Mouse (Mus musculus) G1E (cell line): Measurements from ENCODE around the gene Cckbr.

Experiments
- CTCF ChIP-seq: IDR thresholded peaks from 2 replicates; pipeline ENCODE4 v1.5.1; 2012; ENCODE audit warnings: low read depth, low read length, inconsistent platforms, mixed read lengths
- GATA2 ChIP-seq: IDR thresholded peaks from 2 replicates; pipeline ENCODE4 v1.6.1; 2012; ENCODE audit warnings: low read depth, low read length, inconsistent platforms, borderline replicate concordance

- TF ChIP-seq CTCF (no peak), GATA2 (no peak)
Observed at GRCm38 (mm10) chr7:105474771-105475315, 49.3 kb downstream of the Cckbr start.
